Mouse (Mus musculus): ENCODE measurements at regions not wholly inside any gene's neighbourhood (a gene's known extent, or its start where the extent isn't known, plus 50 kb on each side); places are given as distances from the start of the nearest gene placed in this dataset.

GRCm38 (mm10) chr5:111897568-111897967, 163.8 kb downstream of the Gm26897 start:
- DNase-seq: no peak

- no peak for DNase-seq
Observed at GRCm38 (mm10) chr5:111898482-111898881, 164.8 kb downstream of the Gm26897 start.

- DNase-seq: no peak
Observed at GRCm38 (mm10) chr5:111901197-111901596, 167.5 kb downstream of the Gm26897 start.

- peak; percentile 80 for DNase-seq
Observed at GRCm38 (mm10) chr5:111901678-111902077, 168.0 kb downstream of the Gm26897 start.

- DNase-seq: no peak
Observed at GRCm38 (mm10) chr5:111908085-111908484, 174.4 kb downstream of the Gm26897 start.

- no peak for DNase-seq
Observed at GRCm38 (mm10) chr5:111910514-111910913, 176.8 kb downstream of the Gm26897 start.

GRCm38 (mm10) chr5:111913354-111913753, 179.6 kb downstream of the Gm26897 start:
- no peak for DNase-seq

- no peak for DNase-seq
Observed at GRCm38 (mm10) chr5:111914296-111914695, 180.6 kb downstream of the Gm26897 start.

- DNase-seq: no peak
Observed at GRCm38 (mm10) chr5:111917643-111918252, 184.0 kb downstream of the Gm26897 start.

- no peak for DNase-seq
Observed at GRCm38 (mm10) chr5:111918888-111919287, 185.2 kb downstream of the Gm26897 start.

- peak; percentile 16 for DNase-seq
Observed at GRCm38 (mm10) chr5:111922991-111923701, 189.4 kb downstream of the Gm26897 start.

GRCm38 (mm10) chr5:111925757-111926156, 192.0 kb downstream of the Gm26897 start:
- DNase-seq: no peak

GRCm38 (mm10) chr5:111929180-111929990, 195.7 kb downstream of the Gm26897 start:
- no peak for DNase-seq

- DNase-seq: no peak
Observed at GRCm38 (mm10) chr5:111929991-111930339, 196.2 kb downstream of the Gm26897 start.

- peak; percentile 20 for DNase-seq
Observed at GRCm38 (mm10) chr5:111931733-111932132, 198.0 kb downstream of the Gm26897 start.

- DNase-seq: no peak
Observed at GRCm38 (mm10) chr5:111935381-111936134, 201.8 kb downstream of the Gm26897 start.

- DNase-seq: no peak
Observed at GRCm38 (mm10) chr5:111941831-111942230, 208.1 kb downstream of the Gm26897 start.

- DNase-seq: no peak
Observed at GRCm38 (mm10) chr5:111942792-111943191, 209.1 kb downstream of the Gm26897 start.

- no peak for DNase-seq
Observed at GRCm38 (mm10) chr5:111943337-111944162, 209.8 kb downstream of the Gm26897 start.

- no peak for DNase-seq
Observed at GRCm38 (mm10) chr5:111944273-111944971, 210.7 kb downstream of the Gm26897 start.

- no peak for DNase-seq
Observed at GRCm38 (mm10) chr5:111944972-111945285, 211.2 kb downstream of the Gm26897 start.

- no peak for DNase-seq
Observed at GRCm38 (mm10) chr5:111946281-111946680, 212.6 kb downstream of the Gm26897 start.
